Mouse (Mus musculus) embryo, embryonic 9.5 days (tissue): ENCODE results near the gene Sri.

Source experiments
- DNase-seq: peaks from one replicate; pipeline ENCODE4 v3.0.0-alpha.2; 2017; ENCODE audit errors: extremely low spot score

The Sri gene

GRCm38 (mm10) chr5:8111691-8112090 lies 65.8 kb downstream of the Sri start:
- DNase-seq: no peak

- DNase-seq: no peak
Observed at GRCm38 (mm10) chr5:8112246-8112645, 66.4 kb downstream of the Sri start.

DNA sequence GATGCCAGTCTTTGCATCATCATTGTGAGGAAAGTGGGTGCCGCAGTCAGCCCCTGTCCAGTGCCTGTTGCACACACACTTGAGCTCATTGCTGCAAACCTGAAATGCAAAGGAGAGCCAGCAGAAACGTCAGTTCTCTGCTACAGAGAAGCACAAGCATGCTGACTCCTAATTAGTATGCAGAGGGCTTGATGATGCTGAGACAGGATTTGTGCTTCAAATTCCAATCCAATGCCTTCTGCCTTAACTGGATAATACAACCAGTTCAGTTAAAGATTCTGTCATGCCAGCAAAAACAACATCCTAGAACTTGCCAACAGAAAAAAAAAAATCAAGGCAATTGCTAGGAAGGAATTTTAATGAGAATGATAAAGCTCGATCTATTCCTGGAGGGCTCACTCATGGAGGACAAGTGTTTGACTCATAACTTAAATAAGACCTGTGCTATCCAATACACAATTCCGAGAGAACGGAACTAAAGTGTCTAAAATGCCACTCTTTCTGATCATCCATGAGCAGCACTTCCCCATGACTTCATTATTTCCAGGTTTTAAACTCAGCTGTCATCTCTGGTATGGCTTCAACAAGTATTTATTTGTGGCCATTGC lies 70.8 kb downstream of the Sri start:
- no peak for DNase-seq
